Mouse (Mus musculus) lung, postnatal 10 days (tissue): ENCODE measurements around the gene Rln3.

Source experiments
- DNase-seq: peaks from one replicate; pipeline ENCODE4 v3.0.0; 2021

Rln3 gene

GRCm38 (mm10) chr8:84044900-84045299 is at the start of gene Rln3:
Gene Rln3 (minus strand): TSS chr8:84045000.
- DNase-seq = no peak

GRCm38 (mm10) chr8:84090585-84090984 is 45.8 kb upstream of the Rln3 start:
- no peak for DNase-seq

- no peak for DNase-seq
Observed at GRCm38 (mm10) chr8:84089277-84089676, 44.5 kb upstream of the Rln3 start.

GRCm38 (mm10) chr8:84087821-84088220 is 43.0 kb upstream of the Rln3 start:
- no peak for DNase-seq

GRCm38 (mm10) chr8:84087156-84087555 is 42.4 kb upstream of the Rln3 start:
- no peak for DNase-seq

GRCm38 (mm10) chr8:84084341-84085115 is 39.7 kb upstream of the Rln3 start:
- DNase-seq = no peak

- DNase-seq = peak; percentile 40
Observed at GRCm38 (mm10) chr8:84083829-84084241, 39.0 kb upstream of the Rln3 start.

GRCm38 (mm10) chr8:84079206-84079605 is 34.4 kb upstream of the Rln3 start:
- peak; percentile 36 for DNase-seq

GRCm38 (mm10) chr8:84076849-84077248 is 32.0 kb upstream of the Rln3 start:
- no peak for DNase-seq

GRCm38 (mm10) chr8:84076412-84076811 is 31.6 kb upstream of the Rln3 start:
- no peak for DNase-seq

GRCm38 (mm10) chr8:84073230-84073976 is 28.6 kb upstream of the Rln3 start:
- no peak for DNase-seq

- DNase-seq = no peak
Observed at GRCm38 (mm10) chr8:84072321-84072720, 27.5 kb upstream of the Rln3 start.

- peak; percentile 61 for DNase-seq
Observed at GRCm38 (mm10) chr8:84071921-84072320, 27.1 kb upstream of the Rln3 start.

- no peak for DNase-seq
Observed at GRCm38 (mm10) chr8:84070667-84071066, 25.9 kb upstream of the Rln3 start.

GRCm38 (mm10) chr8:84070241-84070640 is 25.4 kb upstream of the Rln3 start:
- no peak for DNase-seq

- peak; percentile 43 for DNase-seq
Observed at GRCm38 (mm10) chr8:84069750-84070149, 24.9 kb upstream of the Rln3 start.

GRCm38 (mm10) chr8:84069169-84069568 is 24.4 kb upstream of the Rln3 start:
- no peak for DNase-seq

- peak; percentile 59 for DNase-seq
Observed at GRCm38 (mm10) chr8:84068316-84069035, 23.7 kb upstream of the Rln3 start.

GRCm38 (mm10) chr8:84067911-84068310 is 23.1 kb upstream of the Rln3 start:
- DNase-seq = no peak

- peak; percentile 96 for DNase-seq
Observed at GRCm38 (mm10) chr8:84067047-84067573, 22.3 kb upstream of the Rln3 start.

- peak; percentile 100 for DNase-seq
Observed at GRCm38 (mm10) chr8:84066291-84066930, 21.6 kb upstream of the Rln3 start, which contains the start of gene Rfx1. Gene Rfx1 (plus strand): TSS chr8:84066834.

- DNase-seq = no peak
Observed at GRCm38 (mm10) chr8:84065457-84066072, 20.8 kb upstream of the Rln3 start.
